Mouse (Mus musculus): ENCODE data around the gene Cpt1b.

- TF ChIP-seq CTCF (IDR thresholded peaks at IDR 0.05) (no peak), EP300 (IDR thresholded peaks at IDR 0.05) (no peak)
Observed at GRCm38 (mm10) chr15:89465052-89465451, 39.4 kb upstream of the Cpt1b start.

All from lung, postnatal 0 days (tissue).